Mouse (Mus musculus) adipocyte (in vitro differentiated cells): ENCODE data around the gene Sh3gl1.
A peak's percentile ranks its signal among the peaks of the same experiment; 100 is the strongest.
"Not testable (repeated sequence)": the region's sequence is repeated elsewhere in the genome, so short reads cannot be mapped to it uniquely, and the experiment has no call there.

Experiments
- DNase-seq: peaks from one replicate; pipeline ENCODE4 v3.0.0-alpha.2; 2016; ENCODE audit warnings: low spot score

Gene Sh3gl1

DNA sequence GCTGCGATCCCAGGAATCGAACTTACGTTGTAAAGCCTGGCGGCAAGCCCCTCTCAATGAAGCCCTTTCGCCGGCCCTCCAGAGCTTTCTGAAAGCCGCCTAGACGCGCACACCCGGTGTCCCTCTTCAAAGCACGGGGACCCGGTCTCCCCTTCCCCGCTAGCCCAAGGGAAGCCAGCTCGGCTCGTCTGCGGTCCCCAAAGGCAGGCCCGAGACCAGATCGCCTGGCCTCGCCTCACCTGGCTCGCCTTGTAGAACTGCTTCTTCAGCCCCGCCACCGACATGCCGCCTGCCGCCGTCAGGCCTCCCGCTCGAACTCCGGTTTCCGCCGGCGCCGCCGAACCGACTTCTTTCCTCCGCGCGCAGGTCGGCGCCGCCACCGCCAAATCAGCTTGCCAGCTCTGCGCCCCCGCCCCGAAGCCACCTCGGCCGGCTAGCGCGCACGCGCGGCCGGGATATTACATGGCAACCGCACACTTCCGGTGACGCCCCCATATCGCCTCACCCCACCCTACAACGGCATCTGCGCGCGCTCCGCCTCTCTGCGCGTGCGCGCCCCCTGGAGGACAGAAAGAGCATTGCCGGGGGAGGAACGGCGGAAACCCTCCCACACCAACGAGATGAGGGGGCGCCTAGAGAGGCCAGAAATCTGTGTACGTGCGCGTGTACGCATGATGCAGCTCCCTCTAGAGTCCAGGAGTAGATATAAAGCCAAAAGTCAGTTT, at the start of gene Sh3gl1:
Sh3gl1 (minus strand) TSS at position 460 of the 725 bp plus-strand sequence.
- DNase-seq = peak; percentile 99

- DNase-seq = peak; percentile 77
Observed at GRCm38 (mm10) chr17:56080781-56081585, 44.5 kb upstream of the Sh3gl1 start.

GRCm38 (mm10) chr17:56079921-56080320, 43.5 kb upstream of the Sh3gl1 start:
- DNase-seq = no peak

GRCm38 (mm10) chr17:56078880-56079795, 42.7 kb upstream of the Sh3gl1 start, which contains the start of gene Hdgfl2:
Gene Hdgfl2 (plus strand): TSS chr17:56079634.
- DNase-seq = peak; percentile 100

- not testable (repeated sequence) for DNase-seq
Observed at GRCm38 (mm10) chr17:56078361-56078760, 41.9 kb upstream of the Sh3gl1 start.

DNA sequence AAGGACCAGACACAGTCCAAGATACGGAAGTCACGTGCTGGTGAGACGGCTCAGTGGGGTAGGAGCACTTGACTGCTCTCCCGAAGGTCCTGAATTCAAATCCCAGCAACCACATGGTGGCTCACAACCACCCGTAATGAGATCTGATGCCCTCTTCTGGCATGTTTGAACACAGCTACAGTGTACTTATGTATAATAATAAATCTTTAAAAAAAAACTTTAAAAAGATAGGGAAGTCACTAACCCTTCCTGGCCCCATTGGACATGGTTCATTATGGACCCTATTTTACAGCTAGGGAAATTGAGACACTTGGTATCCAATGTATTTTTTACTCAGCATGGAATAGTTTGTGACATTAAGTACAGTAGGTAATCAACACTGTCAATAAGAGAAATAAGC, 41.1 kb upstream of the Sh3gl1 start:
- DNase-seq = no peak

DNA sequence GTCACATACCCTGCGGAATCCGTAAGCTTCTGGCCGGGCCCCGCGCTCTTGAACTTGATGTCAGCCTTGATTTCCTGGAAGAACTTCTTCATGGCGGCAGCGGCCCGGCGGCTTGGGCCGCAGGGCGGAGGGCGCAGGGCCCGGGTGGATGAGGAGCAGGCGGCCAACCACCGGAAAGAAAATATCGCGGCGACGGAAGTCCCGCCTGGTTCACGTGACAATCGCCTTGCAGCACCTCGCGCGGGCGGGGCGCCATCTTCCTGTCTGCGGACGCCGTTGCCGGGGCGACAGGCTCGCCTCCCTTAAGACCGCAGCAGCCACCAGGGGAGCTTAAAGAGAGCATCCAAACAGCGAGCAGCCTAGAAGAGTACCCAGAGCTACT, 38.4 kb upstream of the Sh3gl1 start, which contains the start of gene Ubxn6:
Ubxn6 (minus strand) TSS at position 202 of the 382 bp plus-strand sequence.
- peak; percentile 97 for DNase-seq

- peak; percentile 96 for DNase-seq
Observed at GRCm38 (mm10) chr17:56074097-56074826, 37.8 kb upstream of the Sh3gl1 start.

- DNase-seq = no peak
Observed at GRCm38 (mm10) chr17:56072243-56072642, 35.8 kb upstream of the Sh3gl1 start.

DNA sequence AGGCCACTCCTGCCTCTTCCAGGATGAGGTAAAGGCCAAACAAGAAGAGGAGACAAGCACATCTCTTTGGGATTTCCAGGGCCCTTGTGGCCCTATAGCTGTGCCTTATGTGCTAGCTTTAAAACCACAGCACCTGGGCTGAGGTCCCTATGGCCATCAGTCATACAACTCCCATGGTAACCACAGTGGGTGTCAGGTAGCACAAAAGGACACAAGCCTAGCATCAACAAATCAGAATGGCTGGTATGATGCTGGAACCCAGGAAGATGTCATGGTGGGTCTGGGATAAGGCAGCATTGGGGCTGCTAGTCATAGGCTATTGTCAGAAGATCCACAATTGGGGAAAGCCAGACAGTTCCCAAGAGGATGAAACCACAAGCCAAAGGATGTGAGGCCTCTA, 34.7 kb upstream of the Sh3gl1 start:
- no peak for DNase-seq

- DNase-seq = no peak
Observed at GRCm38 (mm10) chr17:56069066-56069465, 32.6 kb upstream of the Sh3gl1 start.

DNA sequence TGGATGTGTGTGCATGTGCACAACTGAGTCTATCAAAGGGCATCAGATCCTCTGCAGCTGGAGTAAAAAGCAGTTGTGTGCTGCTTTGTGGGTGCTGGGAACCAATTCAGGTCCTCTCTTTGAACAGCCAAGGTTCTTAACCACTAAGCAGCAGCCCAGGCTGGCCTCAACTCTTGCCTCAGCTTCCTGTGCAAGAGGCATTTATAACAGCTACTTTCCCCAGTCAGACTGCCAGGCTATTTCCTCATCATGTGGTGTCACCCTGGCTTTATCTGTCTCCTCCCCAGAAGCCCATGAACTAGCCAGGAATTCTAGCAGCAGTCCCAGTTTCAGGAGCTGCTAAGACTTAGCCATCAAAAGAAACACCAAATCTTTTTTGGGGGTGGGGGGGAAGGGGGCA, 30.0 kb upstream of the Sh3gl1 start:
- peak; percentile 84 for DNase-seq

- not testable (repeated sequence) for DNase-seq
Observed at GRCm38 (mm10) chr17:56065715-56066114, 29.3 kb upstream of the Sh3gl1 start.

DNA sequence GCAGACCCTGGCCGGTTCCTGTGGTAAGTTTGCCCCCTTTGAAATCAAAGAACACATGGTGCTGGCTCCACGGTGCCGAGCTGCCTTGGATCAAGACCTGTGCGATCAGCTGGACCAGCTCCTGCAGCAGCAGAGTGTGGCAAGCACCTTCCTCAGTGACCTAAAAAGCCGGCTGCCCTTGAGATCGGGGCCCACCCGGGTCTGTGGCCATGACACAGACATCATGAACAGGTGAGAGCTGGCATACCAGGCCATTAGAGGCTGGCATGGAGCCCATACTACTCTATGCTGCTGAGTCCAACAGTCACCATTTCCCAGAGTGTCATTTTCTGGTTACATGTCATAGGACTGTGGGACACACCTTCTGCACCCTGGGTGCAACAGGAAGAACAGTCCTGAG, 25.6 kb upstream of the Sh3gl1 start:
- no peak for DNase-seq

GRCm38 (mm10) chr17:56057381-56058120, 21.1 kb upstream of the Sh3gl1 start:
- DNase-seq = no peak

DNA sequence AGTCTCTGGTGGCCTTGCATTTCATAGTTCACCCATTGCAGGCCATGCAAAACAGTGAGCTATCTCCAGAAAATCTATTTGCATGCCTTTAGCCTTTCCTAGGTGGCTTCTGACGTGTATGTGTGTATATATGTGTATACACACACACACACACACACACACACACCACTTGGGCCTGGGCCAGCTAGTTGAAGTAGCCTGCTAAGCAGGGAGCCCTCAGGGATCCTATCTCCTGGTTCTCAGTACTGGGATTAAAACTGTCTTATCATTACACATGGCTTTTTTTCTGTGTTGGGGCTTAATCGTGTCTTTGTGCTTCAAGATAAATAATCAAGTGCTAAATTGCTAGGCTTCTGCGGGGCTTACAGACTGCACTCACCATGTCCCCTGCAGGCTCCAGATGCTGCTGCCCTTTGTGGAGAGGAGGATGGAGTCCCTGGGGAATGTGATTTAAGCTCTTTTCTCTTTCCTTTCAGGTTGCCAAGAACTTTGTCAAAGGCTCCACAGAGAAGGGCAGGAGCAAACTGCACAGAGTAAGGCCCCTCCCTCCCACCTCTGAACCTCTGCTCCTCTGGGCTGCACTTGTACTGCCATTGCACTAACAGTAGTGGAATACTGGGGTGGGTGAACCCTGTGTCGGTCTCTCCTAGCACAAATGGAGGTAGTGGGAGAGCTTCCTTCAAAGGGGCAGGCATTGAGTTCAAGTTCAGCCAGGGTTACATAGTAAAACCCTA, 19.7 kb upstream of the Sh3gl1 start:
- no peak for DNase-seq

DNA sequence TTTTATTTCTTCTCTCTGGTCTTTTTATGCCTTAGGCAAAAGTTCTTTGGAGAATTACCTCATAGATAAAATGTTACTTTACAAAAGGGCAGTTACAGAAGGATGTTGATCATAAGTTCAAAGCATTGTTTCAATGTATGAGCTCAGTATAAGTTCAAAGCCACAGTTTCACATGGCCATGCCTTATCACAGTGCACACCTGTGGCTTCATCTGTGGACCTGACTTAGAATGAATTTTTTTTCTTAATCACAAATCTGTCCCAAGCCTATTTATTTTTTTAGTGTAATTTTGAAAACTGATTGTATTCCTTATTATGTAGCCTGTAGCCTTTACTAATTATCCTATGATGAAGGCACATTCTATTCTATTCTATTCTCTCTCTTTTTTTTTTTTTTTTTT, 18.5 kb upstream of the Sh3gl1 start:
- no peak for DNase-seq

- DNase-seq = no peak
Observed at GRCm38 (mm10) chr17:56051369-56051768, 14.9 kb upstream of the Sh3gl1 start.

- DNase-seq = no peak
Observed at GRCm38 (mm10) chr17:56040857-56041163, 4.4 kb upstream of the Sh3gl1 start.
